Comparison of ENCODE assay signal across 19 mouse cellular contexts in genomic region chr11:76953536-76953935, GRCm38 (mm10). TPM values are rescaled to one million over a fixed set of nuclear protein-coding genes. Genes with fewer than 3 reads are reported as not detected.
DNase-seq lines count a peak whose midpoint lies in the region; ATAC-seq lines count a peak whose summit lies in the region.
"Had no signal": no experiment of that assay in that cellular context is flagged by ENCODE, and none has a peak within 500 bp of the region (broad histone marks: within the 10 kb centered on the region; RNA-seq: fewer than 3 reads in every experiment).

No protein-coding gene starts in this region.

- H3K4me2 ChIP-seq in hindbrain, embryonic 13.5 days = no peak overlapping the region
- H3K4me2 ChIP-seq: embryonic facial prominence, embryonic 12.5 days; hindbrain, embryonic 12.5 days; limb, embryonic 12.5 days; lung, embryonic 14.5 days; midbrain, embryonic 11.5 days had no signal

- peak; percentile 31 to 82 for DNase-seq in adrenal gland, adult (ENCODE audit: inconsistent age in 2 of 2, low spot score in 1 of 2)
- no peak for DNase-seq in adrenal gland, postnatal 25 days
- DNase-seq in kidney, adult 9 months = peak; percentile 42
- no peak for DNase-seq in kidney, adult 11 months
- DNase-seq in right cerebral cortex, adult 2 months (ENCODE audit: low spot score in 2 of 2) = peak; percentile 26 to 36
- no peak for DNase-seq in right cerebral cortex, postnatal 14 days
- peak; percentile 76 for DNase-seq in telencephalon, adult 2 months (ENCODE audit: low read depth, low spot score)
- DNase-seq: cerebellum, postnatal 10 days; forebrain, postnatal 0 days; lung, embryonic 14.5 days had no signal

- no peaks in the 10 kb centered on the region for H3K4me1 ChIP-seq in hindbrain, embryonic 13.5 days (replicated peaks)
- H3K4me1 ChIP-seq: embryonic facial prominence, embryonic 12.5 days; hindbrain, embryonic 12.5 days; limb, embryonic 12.5 days had no signal

- H3K27ac ChIP-seq in hindbrain, embryonic 13.5 days = no peak overlapping the region
- H3K27ac ChIP-seq: embryonic facial prominence, embryonic 12.5 days; hindbrain, embryonic 12.5 days; limb, embryonic 12.5 days had no signal

- ATAC-seq in hindbrain, embryonic 13.5 days (ENCODE audit: low FRiP score) = no peak
- ATAC-seq: forebrain, postnatal 0 days had no signal

- H3K27me3 ChIP-seq in hindbrain, embryonic 13.5 days = no peaks in the 10 kb centered on the region
- H3K27me3 ChIP-seq: embryonic facial prominence, embryonic 12.5 days; hindbrain, embryonic 12.5 days; limb, embryonic 12.5 days had no signal

- peaks cover 72% of the 10 kb centered on the region for H3K36me3 ChIP-seq in hindbrain, embryonic 13.5 days

- H3K9ac ChIP-seq in hindbrain, embryonic 13.5 days = no peak overlapping the region
- H3K9ac ChIP-seq: embryonic facial prominence, embryonic 12.5 days; forebrain, postnatal 0 days; hindbrain, embryonic 12.5 days; limb, embryonic 12.5 days; lung, embryonic 14.5 days had no signal

- H3K4me3 ChIP-seq in hindbrain, embryonic 13.5 days = no peak overlapping the region
- H3K4me3 ChIP-seq: embryonic facial prominence, embryonic 12.5 days; hindbrain, embryonic 12.5 days; limb, embryonic 12.5 days had no signal

- WGBS in hindbrain, embryonic 13.5 days = 95% methylated on average over 2 of the region's 2 CpGs

- no peaks in the 10 kb centered on the region for H3K9me3 ChIP-seq in hindbrain, embryonic 13.5 days
- H3K9me3 ChIP-seq: embryonic facial prominence, embryonic 12.5 days; G1E; hindbrain, embryonic 12.5 days; limb, embryonic 12.5 days had no signal

RNA-seq across cellular contexts. Expression of gene Blmh, which starts 28.9 kb away (rescaled TPM):
- total RNA-seq in adrenal gland, postnatal 25 days (2021) = 46.5 and 59.5 TPM in 2 replicates
- 149 and 155 TPM in 2 replicates for polyA plus RNA-seq in hindbrain, embryonic 13.5 days (2015; fragmentation: Nextera tagmentation; extraction: Ambion mirVana)

RNA-seq across cellular contexts. Expression of gene Slc6a4, which starts 44.9 kb away (rescaled TPM):
- total RNA-seq in adrenal gland, postnatal 25 days (2021) = 30.9 and 47.0 TPM in 2 replicates
- 4.7 and 10.5 TPM in 2 replicates for polyA plus RNA-seq in hindbrain, embryonic 13.5 days (2015; fragmentation: Nextera tagmentation; extraction: Ambion mirVana)
- polyA plus RNA-seq: G1E had no signal

RNA-seq across cellular contexts. Expression of gene Tmigd1, which starts 51.6 kb away (rescaled TPM):
- 1.1 TPM in 1 of 2 replicates, not detected in the other for total RNA-seq in adrenal gland, postnatal 25 days (2021)
- not detected in 2 replicates for polyA plus RNA-seq in hindbrain, embryonic 13.5 days (2015; fragmentation: Nextera tagmentation; extraction: Ambion mirVana)
- total RNA-seq: forebrain, postnatal 0 days had no signal
- polyA plus RNA-seq: brain, embryonic 14.5 days; embryonic facial prominence, embryonic 12.5 days; forebrain, postnatal 0 days; G1E; limb, embryonic 12.5 days; midbrain, embryonic 11.5 days; neural tube, embryonic 11.5 days; testis, adult 2 months had no signal

Comparison
In these comparisons a context has a peak if more than half of its experiments do, and no peak if none do; other contexts are left out.
1. DNase-seq: peak in adrenal gland, adult (2 of 2), kidney, adult 9 months (single experiment), right cerebral cortex, adult 2 months (2 of 2) and telencephalon, adult 2 months (single experiment); none in adrenal gland, postnatal 25 days (single experiment), kidney, adult 11 months (single experiment) and right cerebral cortex, postnatal 14 days (single experiment).